Comparison of ENCODE assay signal across 9 mouse cellular contexts in genomic region chr19:21510116-21510515, GRCm38 (mm10). TPM values are rescaled to one million over a fixed set of nuclear protein-coding genes. Genes with fewer than 3 reads are reported as not detected.
A peak's percentile ranks its signal among the peaks of the same experiment; 100 is the strongest.
DNase-seq lines count a peak whose midpoint lies in the region; ATAC-seq and TF ChIP-seq lines count a peak whose summit lies in the region.
"Had no signal": no experiment of that assay in that cellular context is flagged by ENCODE, and none has a peak within 500 bp of the region (broad histone marks: within the 10 kb centered on the region; RNA-seq: fewer than 3 reads in every experiment).

No protein-coding gene starts in this region.

- no peak overlapping the region for H3K9ac ChIP-seq in limb, embryonic 14.5 days (ENCODE audit: low read depth, low read length, severe bottlenecking)
- H3K9ac ChIP-seq: neural tube, embryonic 12.5 days had no signal

- no peak for DNase-seq in frontal cortex, postnatal 10 days (ENCODE audit: low spot score in 2 of 2)
- peak; percentile 38 for DNase-seq in right cerebral cortex, postnatal 14 days
- no peak for DNase-seq in right cerebral cortex, postnatal 36 days (ENCODE audit: low spot score in 2 of 2)
- DNase-seq in c-Kit-positive CD71-positive TER-119-positive erythroid progenitor cells, embryonic 14.5 days (ENCODE audit: low spot score), result peak; percentile 4
- DNase-seq in gastrocnemius, postnatal 10 days, result peak; percentile 27
- peak; percentile 50 for DNase-seq in limb, embryonic 14.5 days (ENCODE audit: low spot score)
- peak; percentile 31 to 65 for DNase-seq in spleen, postnatal 4 days (ENCODE audit: low spot score in 2 of 2)

- TF ChIP-seq POLR2A in limb, embryonic 14.5 days (IDR thresholded peaks at IDR 0.05; ENCODE audit: borderline replicate concordance, extremely low read depth, insufficient read depth, insufficient read length), result no peak

- H3K36me3 ChIP-seq in limb, embryonic 14.5 days (ENCODE audit: control insufficient read depth, insufficient read depth, low read length), result no peaks in the 10 kb centered on the region
- H3K36me3 ChIP-seq: neural tube, embryonic 12.5 days had no signal

- no peaks in the 10 kb centered on the region for H3K9me3 ChIP-seq in limb, embryonic 14.5 days (ENCODE audit: control insufficient read depth, low read length)
- H3K9me3 ChIP-seq: neural tube, embryonic 12.5 days had no signal

- H3K4me2 ChIP-seq in limb, embryonic 14.5 days (replicated peaks; ENCODE audit: low read depth, low read length, severe bottlenecking), result no peak overlapping the region
- H3K4me2 ChIP-seq: neural tube, embryonic 12.5 days had no signal

- WGBS in limb, embryonic 14.5 days, result 47% methylated on average over 3 of the region's 3 CpGs

- no peaks in the 10 kb centered on the region for H3K27me3 ChIP-seq in limb, embryonic 14.5 days (ENCODE audit: control insufficient read depth, insufficient read depth, low read length)
- H3K27me3 ChIP-seq: neural tube, embryonic 12.5 days had no signal

- H3K4me1 ChIP-seq in limb, embryonic 14.5 days (ENCODE audit: control insufficient read depth, insufficient read depth, low read length), result no peaks in the 10 kb centered on the region
- H3K4me1 ChIP-seq: neural tube, embryonic 12.5 days had no signal

- no peak overlapping the region for H3K27ac ChIP-seq in limb, embryonic 14.5 days (replicated peaks; ENCODE audit: low read depth, low read length)
- H3K27ac ChIP-seq: neural tube, embryonic 12.5 days had no signal

- no peak overlapping the region for H3K4me3 ChIP-seq in limb, embryonic 14.5 days (replicated peaks; ENCODE audit: low read length)
- H3K4me3 ChIP-seq: neural tube, embryonic 12.5 days had no signal

- peak; percentile 85 for ATAC-seq in frontal cortex, adult (ENCODE audit: low TSS enrichment)
- no peak for ATAC-seq in limb, embryonic 14.5 days (ENCODE audit: low FRiP score, low read depth)

RNA-seq across cellular contexts. Expression of gene Gda, which starts 36.9 kb away (rescaled TPM):
- 1 to 10 TPM; 2.3 to 3.6 TPM for total RNA-seq in gastrocnemius, postnatal 10 days (2021)
- 0.10 and 0.19 TPM in 2 replicates for polyA plus RNA-seq in limb, embryonic 14.5 days (2012; rRNA removed)
- polyA plus RNA-seq in limb, embryonic 14.5 days (2014; fragmentation: Nextera tagmentation; extraction: Ambion mirVana), result 0.07 and 0.28 TPM in 2 replicates

Comparison
In these comparisons a context has a peak if more than half of its experiments do, and no peak if none do; other contexts are left out.
1. DNase-seq: peak in right cerebral cortex, postnatal 14 days (single experiment), c-Kit-positive CD71-positive TER-119-positive erythroid progenitor cells, embryonic 14.5 days (single experiment), gastrocnemius, postnatal 10 days (single experiment), limb, embryonic 14.5 days (single experiment) and spleen, postnatal 4 days (2 of 2); none in frontal cortex, postnatal 10 days (0 of 2) and right cerebral cortex, postnatal 36 days (0 of 2).